Mouse (Mus musculus) Muller cell, postnatal 12 days (primary cell): ENCODE results near the gene Astn2.

Experiments used
- DNase-seq: peaks from one replicate; pipeline ENCODE4 v3.0.0-alpha.2; 2015; ENCODE audit errors: inconsistent ontology term

Gene Astn2

DNA sequence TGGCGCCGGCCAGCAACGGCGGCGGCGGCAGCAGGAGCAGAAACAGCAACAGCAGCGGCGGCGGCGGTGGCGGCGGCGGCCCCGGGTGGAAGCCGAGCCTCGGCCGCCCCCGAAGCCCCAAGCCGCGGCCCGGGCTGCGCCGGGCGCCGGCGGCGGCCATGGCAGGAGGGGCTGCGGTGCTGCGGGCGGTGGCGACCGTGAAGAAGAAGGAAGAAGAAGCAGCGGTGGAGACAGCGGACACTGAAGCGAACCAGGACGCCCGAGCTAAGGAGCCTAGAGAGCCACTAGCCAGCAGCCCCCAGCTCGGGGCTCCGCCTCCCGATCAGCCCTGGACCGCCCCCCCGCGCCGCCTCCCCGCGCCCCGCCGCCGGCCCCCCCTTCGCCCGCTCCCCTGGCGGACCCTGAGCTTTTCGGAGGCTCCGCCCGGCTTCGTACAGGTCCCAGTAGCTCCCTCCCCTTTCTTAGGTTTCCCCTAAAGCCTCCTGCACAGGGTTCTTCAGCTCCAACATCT is at the start of gene Astn2:
Gene Astn2 (minus strand): TSS at position 411 of the 511 bp plus-strand sequence.
- peak; percentile 47 for DNase-seq

DNA sequence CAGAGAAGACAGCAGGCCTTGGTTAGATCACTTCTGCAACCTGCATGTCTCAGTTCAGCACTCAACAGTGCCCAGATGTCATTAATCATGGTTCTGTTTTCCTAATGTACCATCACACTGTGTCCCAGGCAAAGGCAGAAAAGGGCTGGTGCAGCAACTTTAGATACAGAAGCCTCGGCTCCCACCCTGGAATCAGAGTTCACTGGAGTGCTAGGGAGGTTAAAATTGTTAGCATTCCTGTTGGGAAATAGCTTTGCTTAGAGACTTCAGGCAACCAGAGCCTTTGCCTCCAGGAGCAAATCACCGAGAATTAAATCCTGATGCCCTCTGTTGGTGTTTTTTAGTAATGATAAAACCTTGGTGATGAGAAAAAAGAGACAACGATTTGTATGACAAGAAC is 45.7 kb upstream of the Astn2 start:
- DNase-seq: peak; percentile 50

DNA sequence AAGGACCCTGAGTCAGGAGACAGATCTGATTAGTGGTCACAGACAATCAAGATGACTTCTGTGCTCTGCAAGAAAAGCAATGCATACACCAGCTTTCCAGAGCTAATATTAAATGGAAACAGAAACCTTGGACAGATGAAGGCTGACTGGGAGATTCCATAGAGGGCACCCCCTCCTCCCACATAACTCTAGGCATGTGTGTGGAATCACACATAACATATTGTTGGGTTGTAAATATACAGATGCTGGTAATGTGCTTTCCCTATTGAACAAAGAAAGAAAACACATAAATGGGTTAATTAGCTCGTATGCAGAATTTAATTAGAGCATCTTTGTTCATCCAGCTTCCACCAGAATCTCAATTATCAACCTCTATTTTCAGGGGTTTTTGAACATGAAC is 26.8 kb upstream of the Astn2 start:
- no peak for DNase-seq

DNA sequence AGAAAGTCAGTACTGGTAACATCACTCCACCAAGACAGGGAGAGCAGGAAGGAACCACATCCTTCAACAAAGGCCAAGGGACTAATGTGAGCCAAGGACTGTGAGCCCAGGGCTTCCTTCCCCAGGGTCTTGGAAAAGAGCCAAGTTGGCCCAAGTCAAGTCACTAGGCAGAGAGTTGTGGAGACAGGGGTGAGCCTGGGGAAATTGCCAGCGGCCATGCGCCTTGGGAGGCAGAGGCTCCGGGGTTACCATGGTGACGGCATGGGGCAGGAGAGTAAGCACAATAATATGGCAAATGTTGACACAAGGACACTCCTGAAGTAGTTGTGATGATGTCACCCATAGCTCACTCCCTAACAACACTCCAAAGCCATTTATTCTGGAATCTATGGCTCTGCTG is 21.4 kb upstream of the Astn2 start:
- peak; percentile 48 for DNase-seq

DNA sequence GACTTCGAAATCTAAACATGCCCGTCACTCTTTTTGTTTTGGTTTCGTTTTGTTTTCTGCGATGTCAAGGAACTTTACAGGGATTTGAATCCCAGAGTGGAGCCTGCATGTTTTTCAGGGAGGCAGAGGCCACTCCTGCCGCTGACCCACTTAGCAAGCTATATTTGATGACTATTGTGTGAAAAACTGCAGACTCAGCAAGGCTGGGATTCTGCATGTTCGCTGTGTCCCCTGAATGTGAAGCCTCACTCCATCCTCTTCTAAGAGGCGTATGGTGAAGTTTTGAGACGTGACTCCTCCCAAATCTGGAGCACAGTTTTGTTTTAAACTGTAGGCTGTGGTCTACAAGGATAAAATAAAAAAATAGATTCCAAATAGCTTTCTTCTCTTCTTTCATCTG is 10.4 kb upstream of the Astn2 start:
- peak; percentile 43 for DNase-seq

DNA sequence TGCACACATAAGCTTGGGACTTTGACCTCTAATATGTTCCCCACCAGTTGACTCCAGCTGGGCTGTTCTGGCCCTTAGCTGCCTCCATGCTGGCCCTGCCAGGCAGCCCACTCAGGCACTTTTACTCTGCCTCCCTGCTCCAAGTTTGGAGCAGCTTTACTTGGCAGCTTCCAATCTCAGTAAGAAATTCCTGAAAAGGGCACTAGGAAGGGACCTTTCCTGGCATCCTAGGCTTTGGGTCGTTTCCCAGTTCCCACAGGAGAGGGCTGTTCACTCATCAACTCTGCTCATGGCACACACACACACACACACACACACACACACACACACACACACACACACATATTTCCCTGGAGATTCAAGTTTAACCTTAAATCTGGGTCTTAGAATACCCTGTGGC is 675 bp upstream of the Astn2 start:
- DNase-seq: no peak

DNA sequence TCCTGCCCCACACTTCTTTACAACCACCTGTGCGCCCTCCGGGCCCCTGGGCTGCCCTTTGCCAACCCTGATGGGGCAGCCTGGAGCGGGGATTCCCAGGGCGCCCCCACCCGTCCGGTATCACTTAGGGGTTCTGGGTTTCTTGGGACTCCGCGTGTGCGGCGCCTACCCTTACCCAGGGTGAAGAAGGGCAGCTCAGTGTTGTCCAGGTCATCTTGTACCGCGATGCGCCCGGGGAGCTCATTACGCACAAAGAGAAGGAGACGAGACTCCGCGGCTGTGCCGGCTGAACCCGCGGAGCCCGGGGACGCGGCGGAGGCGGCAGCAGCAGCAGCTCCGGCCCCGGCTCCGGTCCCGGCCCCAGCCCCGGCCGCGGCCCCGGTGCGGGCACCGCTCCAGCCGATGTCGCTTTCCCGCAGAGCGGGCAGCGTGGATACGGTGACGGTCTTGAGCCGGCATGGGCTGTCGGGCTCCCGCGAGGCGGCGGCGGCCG is 657 bp downstream of the Astn2 start:
- peak; percentile 50 for DNase-seq

DNA sequence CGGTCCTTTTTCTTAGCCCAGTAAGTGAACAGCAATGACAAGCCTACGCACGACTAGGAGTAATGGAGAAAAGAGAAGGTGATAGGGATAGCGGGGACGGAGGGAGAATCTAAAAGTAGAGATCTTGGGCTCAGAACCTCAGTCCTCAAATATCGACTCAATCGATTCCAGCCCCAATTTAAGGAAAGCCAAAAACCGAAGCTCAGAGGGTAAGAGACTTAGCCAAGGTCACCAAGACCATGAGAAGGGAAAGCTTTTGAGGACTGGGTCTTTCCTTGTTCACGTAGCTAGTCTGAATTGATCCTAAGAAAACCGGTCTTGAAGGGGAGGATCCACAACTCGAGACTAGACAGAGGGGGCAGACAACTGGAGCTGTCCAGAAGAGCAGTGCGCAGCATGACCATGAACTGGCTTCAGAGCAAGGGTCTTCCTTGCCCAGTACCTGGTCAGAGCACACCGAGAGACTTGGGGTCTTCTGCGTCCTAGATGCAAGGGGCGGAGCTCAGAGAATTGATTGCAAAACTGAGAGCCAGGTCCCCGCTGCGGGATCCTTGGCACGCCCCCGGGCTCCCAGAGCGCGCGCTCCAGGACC is 1.2 kb downstream of the Astn2 start:
- DNase-seq: peak; percentile 46

DNA sequence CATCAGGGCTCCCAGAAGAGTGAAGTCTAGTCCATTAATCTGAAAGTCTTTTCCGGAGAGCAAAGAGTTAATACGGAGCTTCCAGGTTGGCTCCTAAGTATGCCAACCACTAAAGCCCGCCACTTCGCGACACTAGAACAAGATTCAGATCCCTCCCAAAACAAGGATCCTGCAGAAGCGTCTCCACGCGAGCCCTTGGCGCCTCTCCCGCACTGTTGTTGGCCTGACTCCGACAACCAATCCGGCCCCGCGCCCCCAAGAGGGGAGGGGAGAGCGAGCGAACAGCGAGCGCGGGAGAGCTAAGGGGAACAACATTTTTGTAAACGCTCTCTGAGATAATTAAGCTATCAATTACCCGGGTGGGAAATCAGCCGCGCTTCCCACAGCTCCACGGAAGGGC is 1.8 kb downstream of the Astn2 start:
- peak; percentile 50 for DNase-seq

DNA sequence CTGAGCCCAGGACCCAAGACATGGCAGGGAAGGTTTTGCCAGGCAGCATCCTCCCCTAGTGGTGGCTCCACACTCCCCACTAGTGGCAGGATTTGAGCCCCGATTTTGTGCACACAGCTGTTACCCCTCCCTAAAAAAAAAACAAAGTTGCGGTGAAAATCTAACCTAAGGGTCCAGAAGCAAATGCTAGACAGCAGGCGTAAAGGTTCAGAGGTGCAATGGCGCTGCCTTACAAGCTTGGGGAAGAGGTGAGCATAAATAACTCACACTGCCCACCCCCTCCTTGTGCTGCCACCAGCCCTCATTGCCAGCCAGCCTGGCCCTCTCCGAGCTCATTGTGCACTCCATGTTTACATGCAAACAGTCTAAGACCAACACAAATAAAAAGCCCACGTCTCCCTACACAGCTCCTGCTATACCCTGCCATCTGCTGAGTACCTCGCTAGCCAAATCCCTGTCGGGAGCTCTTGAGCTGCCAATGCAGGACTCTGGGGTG is 3.2 kb downstream of the Astn2 start:
- DNase-seq: no peak

DNA sequence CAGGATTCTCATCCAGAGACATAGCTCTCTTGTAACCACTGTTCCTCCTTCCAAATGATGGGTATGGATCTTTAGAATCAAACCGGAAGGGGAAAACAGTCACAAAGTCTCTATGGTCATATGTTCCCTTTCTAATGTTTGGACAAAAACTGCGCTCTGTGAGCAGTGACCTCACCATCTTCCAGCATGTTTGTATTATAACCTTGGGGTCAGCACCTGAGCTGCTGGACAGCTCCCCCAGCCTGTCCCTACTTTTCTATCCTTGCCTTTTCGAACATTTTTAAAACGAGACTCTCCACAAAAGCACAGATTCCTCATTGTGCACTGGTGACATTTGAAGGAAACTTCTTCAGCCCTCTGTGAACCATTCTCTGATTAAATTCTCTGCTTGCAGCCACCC is 5.3 kb downstream of the Astn2 start:
- DNase-seq: no peak

DNA sequence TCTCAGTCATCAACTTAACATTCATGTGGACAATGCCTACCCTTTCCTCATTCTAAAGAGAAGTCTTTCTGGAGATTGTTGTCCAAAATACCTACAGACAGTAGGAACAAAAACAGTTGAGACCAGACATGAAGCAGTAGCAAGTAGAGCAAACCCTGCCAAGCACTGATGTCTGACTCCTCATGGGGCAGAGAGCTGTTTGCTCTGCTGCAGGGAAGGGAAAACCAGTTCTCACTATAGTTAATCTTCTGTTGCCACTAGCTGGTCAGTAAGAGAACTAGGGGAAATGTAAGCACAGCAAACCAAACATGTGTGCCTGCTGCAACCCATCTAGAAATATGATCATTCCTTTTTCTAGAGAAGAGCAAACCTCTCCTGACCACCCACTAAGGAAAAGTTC is 7.2 kb downstream of the Astn2 start:
- DNase-seq: no peak

DNA sequence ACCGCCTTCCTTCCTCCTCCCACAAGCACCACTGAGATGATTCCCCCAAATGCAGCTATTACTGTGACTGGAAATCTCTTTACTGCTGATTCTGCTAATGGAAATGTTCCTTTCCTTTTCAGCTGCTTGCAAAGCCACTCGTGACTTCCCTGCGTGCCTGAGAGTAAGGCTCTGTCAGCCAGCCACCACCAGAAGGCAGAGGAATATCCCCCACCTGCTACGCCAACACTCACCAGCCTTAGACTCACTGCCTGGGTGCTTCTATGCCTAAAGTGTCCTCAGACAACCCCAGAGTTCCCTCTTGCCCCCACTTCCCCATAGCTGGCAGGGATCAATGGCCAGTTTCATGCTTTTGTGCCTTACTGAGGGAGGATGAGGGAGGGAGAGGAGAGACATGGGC is 11.1 kb downstream of the Astn2 start:
- DNase-seq: no peak

DNA sequence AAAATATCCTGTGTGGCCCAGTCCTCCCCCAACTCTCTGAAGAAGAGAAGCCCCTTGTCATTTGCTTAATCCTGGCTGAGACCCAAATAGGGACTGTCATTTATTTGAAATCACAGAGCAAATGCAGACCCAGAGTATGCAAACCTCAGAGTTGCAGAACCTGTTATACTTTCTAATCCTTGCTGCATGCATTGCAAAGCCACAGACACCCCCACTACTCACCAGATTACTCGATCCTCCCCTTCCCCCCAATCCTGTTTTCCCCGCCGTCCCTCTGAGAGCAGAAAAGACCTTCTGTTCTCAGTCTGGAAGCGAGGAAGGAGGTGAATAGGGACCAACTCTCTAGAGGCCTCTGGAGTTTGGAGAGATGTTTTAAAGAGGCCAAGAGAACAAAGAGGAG is 13.9 kb downstream of the Astn2 start:
- DNase-seq: no peak

DNA sequence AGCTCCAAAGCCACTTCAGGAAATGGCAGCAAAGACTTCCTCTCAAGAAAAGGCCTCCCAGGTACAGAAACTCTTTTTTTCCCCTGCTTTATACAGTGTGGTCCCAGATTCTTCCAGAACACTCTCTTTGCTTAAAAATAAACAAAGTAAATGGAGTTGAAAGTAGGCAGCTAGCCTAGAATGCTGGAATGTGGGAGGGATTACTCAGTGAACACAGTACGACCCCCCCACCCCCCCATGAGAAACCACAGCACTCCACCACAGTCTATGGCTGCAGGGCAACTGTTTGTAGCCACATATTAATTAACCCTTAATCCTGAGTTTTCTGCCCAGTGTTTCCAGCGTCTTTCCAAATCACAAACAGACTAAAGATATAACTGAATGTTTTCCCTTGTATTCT is 25.8 kb downstream of the Astn2 start:
- peak; percentile 78 for DNase-seq

DNA sequence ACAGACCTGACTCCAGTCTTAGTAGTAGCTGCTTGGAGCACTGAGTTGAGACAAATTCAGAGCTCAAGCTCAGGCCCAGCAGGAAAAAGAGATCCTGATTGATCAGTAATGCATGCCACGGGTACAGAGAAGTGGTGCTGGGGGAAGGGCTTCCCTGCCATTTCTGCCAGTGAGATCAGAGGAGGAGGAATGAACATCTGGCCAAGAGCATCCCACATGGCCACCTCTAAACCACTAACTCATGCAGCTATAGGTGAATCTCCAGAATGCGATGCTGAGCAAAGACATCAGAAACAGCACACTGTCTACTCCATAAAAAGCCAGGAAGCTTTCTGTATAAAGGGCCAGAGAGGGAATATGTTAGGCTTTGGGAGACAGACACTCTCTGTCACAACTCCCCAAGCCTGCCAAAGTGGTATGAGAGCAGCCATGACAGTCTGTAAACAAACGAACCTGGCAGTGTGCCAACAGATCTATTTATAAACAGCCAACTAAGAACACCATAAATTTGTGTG is 33.8 kb downstream of the Astn2 start:
- no peak for DNase-seq

DNA sequence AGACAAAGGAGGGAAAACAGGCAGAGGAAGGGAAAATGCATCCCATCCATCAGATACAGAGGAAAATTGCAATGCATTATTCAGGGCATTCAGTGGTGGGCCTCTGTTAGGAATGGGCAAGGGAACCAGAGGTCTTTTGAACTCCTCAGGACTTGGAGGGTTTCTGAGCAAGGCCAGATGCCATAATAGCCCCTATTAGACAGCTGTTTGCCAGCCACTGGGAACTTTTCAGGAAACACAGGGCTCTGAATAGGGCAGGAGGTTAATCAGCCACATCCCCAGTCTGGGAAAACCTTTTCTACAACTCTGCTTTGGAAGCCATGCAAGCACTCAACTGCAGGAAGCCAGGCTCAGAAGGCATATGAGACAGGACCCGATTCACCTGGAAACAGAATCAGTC is 38.9 kb downstream of the Astn2 start:
- DNase-seq: no peak

DNA sequence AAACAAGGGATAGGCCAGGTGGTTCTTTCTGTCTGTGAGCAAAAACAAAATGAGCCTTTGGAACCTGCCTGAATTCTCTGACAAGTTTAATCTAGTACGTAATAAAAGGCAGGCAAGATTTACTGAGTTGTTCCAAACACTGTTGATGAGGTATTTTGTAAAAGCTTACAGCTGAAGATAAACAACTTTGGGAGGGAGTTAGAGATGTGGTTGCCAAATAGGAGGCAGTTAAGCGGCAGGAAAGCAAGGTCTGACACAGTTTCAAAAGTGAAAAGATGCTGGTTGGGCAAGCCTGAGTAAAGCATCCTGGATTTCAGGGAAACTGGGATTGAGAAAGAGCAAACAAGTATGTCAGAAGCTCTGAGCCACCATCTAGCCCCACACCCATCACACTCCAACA is 59.8 kb downstream of the Astn2 start:
- DNase-seq: no peak

DNA sequence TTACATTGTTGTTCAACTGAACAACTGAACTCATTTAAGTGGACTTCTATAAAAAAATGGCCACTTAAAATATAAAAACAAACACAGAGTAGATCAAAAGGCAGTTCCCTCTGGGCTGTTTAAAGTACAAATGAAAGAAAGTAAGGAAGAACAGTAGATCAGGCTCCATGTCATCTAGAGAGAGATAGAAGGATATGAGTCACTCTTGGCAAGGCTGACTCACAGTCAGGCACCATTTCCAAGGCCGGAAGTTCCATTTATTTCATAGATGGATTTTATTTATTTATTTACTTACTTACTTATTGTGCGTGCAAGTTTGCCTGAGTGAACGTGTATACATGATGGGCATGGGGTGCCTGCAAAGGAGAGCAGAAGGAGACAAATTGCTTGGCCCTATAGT is 67.0 kb downstream of the Astn2 start:
- peak; percentile 1 for DNase-seq

DNA sequence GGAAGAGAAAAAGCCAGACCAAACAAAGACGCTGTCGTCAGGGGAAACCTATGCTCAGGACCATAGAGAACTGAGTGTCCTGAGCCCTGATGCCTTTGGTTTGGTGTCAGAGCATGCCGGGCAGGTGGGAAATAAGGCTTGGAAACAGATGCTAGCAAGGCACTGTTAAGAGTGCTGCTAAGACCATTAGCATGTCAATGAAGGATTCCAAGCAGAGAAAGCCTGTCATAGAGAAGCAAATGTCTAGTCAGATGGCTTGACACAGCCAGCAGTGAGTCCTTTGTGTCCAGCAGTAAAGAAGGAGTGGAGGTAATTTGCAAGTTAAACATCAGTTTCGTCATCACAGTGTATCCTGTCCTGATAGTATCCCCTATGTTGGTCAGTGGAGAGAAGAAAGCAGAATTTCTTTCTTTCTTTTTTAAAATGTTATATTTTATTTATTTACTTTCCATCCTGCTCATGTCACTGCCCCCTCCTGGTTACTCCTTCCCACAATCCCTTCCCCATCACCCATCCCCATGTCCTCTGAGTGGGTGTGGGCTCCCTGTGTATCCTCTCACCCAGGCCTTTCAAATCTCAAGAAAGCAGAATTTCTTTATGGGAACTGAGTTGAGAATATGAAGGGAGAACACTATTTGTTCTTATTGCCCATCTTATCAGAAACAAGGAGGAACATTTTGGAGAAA is 73.7 kb downstream of the Astn2 start:
- no peak for DNase-seq

DNA sequence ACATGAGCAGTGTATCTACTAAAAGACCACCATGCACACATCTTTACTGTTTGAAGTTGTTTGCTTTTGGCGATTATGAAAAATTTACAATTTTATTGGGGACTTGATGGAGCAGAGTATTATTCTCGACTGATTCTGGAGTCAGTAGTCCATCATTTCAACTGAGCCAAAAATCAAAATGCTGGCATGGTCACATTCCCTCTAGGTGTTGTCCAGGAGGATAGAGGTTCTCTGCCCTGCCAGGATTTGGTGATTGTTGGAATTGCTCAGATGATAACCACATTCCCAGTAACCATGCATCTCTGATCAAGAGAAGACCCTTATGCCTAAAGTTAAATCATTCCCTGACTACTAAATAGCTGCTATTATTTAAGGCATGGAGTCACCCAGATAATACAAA is 83.4 kb downstream of the Astn2 start:
- DNase-seq: no peak

DNA sequence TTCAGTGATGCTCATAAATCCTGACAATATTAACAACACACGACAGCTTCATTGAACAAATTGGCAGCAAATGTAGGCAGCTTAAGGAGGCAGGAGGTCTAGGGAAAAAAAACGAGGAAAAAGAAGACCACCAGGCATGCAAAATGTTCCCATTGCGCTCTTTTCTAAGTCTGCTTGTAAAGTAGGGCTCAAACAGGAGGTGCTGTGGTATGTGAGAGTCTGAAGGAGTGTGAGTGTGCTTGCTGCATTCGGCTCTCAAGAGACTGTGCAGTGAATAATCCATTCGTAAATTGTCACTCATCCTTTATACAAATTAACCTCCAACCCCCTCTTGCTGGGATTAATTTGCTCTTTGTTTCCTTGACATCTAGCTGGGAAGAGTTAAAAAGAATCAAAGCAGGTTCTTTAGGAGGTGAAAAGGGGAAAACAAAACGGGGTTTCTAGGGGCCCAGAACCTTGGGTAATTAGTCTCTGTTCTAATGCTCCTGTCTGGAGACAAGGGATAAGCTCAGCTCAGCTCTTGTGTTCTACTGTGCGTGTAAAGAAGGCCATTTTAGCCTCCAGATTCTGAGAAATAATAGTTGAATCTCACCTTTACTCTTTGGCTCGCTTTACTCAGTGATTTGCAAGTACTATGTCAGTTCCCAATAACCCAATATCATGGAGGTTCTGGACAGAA is 89.5 kb downstream of the Astn2 start:
- DNase-seq: no peak

DNA sequence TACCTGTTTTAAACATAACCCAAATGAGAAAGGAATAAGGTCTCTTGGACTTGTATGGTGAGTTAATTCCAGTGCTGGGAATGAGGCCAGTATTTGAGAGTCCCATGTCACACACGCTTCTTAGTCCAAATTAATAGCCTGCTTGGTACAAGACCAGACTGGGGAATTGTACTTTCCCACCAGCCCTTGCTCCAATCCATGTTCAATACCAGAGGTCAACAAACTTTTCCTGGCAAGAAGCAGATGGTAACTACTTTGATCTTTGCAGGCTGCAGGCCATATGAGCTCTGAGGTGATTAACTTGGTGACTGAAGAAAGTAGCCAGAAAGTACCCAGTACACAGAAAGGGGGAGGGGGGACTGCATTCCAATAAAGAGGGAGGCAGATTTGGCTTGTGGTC is 91.7 kb downstream of the Astn2 start:
- DNase-seq: peak; percentile 50
